Mouse (Mus musculus) frontal cortex, adult 2 months (tissue): ENCODE data around the gene Myh7b. TPM values are rescaled to one million over a fixed set of nuclear protein-coding genes. Genes with fewer than 3 reads are reported as not detected.

Experiments
- DNase-seq, 2 experiments: peaks; one replicate each; pipeline ENCODE4 v3.0.0; 2022; ENCODE audit warnings: low spot score in 1 of 2; ENCODE audit errors: extremely low spot score in 1 of 2
- polyA plus RNA-seq: library from polyadenylated mRNA; depleted of rRNA; stranded (reverse); fragments of >200 nt; gene quantifications from 2 replicates; pipeline ENCODE4 v1.2.3, GENCODE M21; 2012; rRNA removed

Myh7b gene
- polyA plus RNA-seq, 1 experiment = 6.0 TPM

DNA sequence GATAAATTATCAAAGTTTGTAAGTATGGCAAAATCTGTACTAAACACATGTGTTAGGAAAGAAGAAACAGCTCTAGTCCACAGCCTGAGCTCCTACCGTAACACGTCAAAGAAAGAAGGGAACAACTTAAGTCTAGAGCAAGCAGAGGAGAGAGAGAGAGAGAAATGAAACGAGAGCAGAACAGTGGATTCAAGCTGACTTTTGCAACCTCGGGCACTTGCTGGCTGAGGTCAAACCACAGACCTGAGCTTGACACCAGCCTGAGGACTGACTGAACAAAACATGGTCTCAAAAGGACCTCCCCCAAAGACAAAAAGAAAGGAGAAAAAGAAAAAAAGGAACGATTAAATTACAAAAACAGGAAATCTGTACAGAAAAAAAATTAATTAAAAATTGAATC, 69.6 kb downstream of the Myh7b start:
- DNase-seq = no peak

DNA sequence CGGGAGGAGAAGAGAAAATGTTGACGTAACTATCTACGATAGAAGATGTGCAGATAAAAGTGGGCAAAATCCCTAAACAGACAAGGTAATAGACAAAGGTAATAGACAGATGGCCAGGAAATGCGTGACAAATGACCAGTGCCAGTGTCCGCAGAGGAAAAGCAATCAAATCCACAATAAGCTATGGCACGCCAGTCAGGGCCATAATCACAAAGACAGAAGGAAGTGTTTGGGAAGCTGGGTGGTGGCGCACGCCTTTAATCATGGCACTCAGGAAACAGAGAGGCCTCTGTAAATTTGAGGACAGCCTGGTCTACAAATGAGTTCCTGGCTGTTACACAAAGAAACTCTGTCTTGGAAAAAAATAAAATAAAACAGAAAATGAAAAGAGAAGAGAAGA, 70.2 kb downstream of the Myh7b start:
- DNase-seq = no peak

DNA sequence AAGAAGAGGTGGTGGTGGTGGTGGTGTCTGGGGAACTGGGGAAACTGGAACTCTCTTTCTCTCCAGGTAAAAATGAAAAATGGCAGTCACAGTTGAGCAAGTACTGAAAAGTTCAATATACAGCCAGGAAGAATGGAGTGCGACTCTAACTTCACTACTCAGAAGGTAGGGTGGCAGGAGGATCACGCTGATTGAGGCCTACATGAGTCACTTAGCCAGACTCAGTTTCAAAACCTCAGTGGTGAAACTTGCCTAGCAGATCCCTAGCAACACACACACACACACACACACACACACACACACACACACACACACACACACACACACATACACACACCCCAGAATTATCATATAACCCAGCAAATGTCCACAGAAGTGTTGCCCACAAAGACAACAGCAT, 70.9 kb downstream of the Myh7b start:
- DNase-seq = no peak

DNA sequence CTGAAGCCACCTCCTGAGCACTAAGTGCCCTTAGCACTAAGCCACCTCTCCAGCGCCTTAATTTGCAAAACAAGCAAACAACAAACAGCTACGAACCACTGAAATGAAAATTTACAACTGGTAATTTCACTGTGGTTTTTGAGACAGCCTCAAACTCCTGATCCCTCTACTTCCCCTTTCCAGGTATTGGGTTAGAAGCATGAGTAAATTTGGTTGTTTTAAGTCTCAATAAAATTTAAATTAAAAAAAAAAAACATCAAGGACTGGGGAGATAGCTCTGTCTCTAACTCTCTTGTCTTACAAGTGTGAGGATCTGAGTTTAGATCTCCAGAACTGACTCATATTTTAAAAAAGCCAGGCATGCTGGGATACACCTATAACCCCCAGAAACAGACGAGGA, 72.1 kb downstream of the Myh7b start:
- no peak for DNase-seq

DNA sequence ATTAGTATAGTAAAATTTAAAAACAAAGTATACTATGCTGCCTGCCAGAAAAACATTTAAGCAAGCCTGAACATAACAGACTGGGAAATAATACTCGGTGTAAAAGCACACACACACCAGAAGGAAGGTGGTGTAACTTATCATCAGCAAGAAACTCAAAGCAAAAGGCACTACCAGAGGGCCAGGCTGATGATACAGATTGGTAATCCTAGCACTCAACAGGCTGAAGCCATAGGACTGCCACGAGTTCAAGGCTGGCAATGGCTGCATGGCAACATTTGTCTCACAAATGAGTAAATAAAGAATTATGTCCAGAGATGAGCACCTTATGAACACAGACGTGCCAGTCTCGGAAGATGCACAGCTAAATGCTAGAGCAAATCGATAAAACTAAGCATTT, 72.8 kb downstream of the Myh7b start:
- no peak for DNase-seq

Other genes with a start within 250 kb of the Myh7b start
- 138 and 165 TPM in 2 replicates for gene Trp53inp2, start 230.2 kb upstream of the Myh7b start, polyA plus RNA-seq
- gene Ncoa6, start 137.3 kb upstream of the Myh7b start, polyA plus RNA-seq = 45.3 and 46.9 TPM in 2 replicates
- gene Acss2, start 93.3 kb upstream of the Myh7b start, polyA plus RNA-seq = 65.9 and 66.7 TPM in 2 replicates
- 206 and 237 TPM in 2 replicates for gene Ggt7, start 93.0 kb upstream of the Myh7b start, polyA plus RNA-seq
- gene Gss, start 18.4 kb upstream of the Myh7b start, polyA plus RNA-seq = 13.9 and 15.4 TPM in 2 replicates
- gene Trpc4ap, start 81.2 kb downstream of the Myh7b start, polyA plus RNA-seq = 152 and 159 TPM in 2 replicates
- gene Edem2, start 118.3 kb downstream of the Myh7b start, polyA plus RNA-seq = 38.4 and 39.6 TPM in 2 replicates
- gene Gm17581, start 124.7 kb downstream of the Myh7b start, polyA plus RNA-seq = not detected in 2 replicates
- gene Procr, start 139.9 kb downstream of the Myh7b start, polyA plus RNA-seq = 1.5 and 2.6 TPM in 2 replicates
- gene Mmp24, start 164.1 kb downstream of the Myh7b start, polyA plus RNA-seq = 36.1 and 39.7 TPM in 2 replicates
- 81.7 and 83.7 TPM in 2 replicates for gene BC029722, start 208.2 kb downstream of the Myh7b start, polyA plus RNA-seq
- gene Eif6, start 215.7 kb downstream of the Myh7b start, polyA plus RNA-seq = 69.1 and 75.1 TPM in 2 replicates
- not detected in 2 replicates for gene Fam83c, start 223.6 kb downstream of the Myh7b start, polyA plus RNA-seq